Mouse (Mus musculus): Measurements from ENCODE around the gene Dnmt3c. TPM values are rescaled to one million over a fixed set of nuclear protein-coding genes. Genes with fewer than 3 reads are reported as not detected.
A peak's percentile ranks its signal among the peaks of the same experiment; 100 is the strongest.

Gene Dnmt3c
- polyA plus RNA-seq, 1 experiment, result not detected

DNA sequence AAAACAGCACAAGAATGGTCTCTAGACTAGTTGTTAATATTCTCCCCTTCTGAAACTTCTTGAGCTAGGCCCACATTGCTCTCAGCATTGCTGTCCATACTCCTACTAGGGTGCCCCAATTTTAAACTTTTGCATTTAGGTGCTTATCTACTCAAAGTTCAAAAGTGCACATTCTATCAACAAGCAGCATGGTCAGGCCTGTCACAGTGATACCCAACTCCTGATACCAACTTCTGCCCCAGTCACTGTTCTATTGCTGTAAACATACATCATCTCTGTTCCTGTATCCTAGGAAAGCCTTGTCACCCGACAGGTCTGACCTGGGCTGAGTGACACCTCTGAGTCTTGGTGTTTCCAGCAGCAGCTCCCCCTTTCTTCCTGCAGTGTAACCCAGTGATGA is 26.6 kb downstream of the Dnmt3c start:
- DNase-seq (ENCODE audit: low spot score), result no peak

DNA sequence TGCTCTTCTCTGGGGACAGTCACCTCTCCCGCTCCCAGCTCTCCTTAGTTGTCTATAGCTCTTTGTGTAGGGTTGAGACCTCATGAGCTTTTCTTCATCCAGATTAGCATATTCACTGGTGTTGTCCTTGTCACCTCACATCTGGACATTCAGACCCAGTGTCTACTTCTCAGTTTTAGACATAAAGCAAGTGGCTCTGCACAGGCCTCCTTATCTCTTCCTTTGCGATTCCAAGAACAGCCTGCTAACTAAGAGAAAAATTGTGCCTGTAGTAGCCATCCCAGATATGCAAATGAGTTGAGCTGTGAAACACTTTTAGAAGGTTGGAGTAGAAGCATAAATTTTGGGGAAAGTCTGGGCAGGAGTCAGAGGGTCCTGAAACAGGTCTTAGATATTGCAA is 28.0 kb downstream of the Dnmt3c start:
- no peak for DNase-seq (ENCODE audit: low spot score)

DNA sequence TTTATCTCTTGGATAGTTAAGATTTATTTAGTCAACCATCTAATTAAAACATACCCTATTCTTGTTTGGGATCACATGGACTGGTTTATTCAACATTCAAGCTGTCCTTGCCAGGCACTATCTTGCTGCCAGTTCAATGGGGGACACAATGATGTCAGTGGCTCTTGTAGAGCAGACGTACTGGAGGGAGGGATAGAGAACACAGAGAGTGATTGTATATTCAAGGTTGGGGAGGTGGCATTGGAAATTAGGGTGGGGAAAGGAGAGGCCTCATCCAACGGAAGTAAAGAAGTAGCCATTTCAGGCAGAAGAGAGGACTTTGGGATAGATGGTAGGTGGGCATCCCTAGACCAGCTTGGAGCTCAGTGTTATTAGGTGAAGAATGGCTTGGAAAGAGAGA is 28.4 kb downstream of the Dnmt3c start:
- DNase-seq (ENCODE audit: low spot score), result no peak

DNA sequence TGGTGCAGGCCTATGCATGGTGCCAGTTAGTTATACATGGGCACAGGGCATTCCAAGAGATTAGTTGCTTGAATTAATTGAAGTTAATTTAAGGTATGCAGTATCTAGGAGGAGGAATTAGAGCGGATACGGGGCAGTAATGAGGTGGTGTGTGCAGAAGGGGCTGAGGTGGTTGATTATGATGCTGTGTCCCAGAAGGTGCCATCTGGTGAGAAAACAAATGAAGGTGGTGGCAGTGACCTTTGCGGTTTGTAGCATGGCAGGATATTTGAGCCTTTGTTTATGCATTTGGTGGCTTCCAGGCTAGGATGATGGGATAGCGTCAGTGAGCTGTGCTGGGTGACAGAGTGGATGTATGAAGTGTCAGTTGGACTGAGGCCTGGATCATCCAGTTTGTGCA is 28.8 kb downstream of the Dnmt3c start:
- no peak for DNase-seq (ENCODE audit: low spot score)

DNA sequence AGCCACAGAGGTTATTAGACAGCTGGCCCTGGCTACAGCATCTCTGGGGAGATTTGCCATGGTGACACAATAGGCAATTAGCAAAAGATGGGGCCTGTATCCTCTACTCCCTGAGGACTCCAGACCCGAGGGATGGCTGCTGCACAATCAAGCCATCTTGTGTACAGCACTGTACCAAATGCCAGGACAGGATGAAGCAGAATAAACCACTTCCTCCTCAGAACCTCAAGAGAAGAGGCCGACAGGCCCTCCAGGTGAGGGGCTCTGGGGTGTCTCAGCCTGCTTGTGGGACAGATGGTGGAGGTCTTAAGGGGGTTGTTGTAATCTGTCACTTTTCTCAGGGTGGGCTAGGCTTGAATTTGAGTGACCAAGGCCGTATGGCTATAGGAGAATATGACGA is 37.6 kb downstream of the Dnmt3c start:
- DNase-seq (ENCODE audit: low spot score), result no peak

DNA sequence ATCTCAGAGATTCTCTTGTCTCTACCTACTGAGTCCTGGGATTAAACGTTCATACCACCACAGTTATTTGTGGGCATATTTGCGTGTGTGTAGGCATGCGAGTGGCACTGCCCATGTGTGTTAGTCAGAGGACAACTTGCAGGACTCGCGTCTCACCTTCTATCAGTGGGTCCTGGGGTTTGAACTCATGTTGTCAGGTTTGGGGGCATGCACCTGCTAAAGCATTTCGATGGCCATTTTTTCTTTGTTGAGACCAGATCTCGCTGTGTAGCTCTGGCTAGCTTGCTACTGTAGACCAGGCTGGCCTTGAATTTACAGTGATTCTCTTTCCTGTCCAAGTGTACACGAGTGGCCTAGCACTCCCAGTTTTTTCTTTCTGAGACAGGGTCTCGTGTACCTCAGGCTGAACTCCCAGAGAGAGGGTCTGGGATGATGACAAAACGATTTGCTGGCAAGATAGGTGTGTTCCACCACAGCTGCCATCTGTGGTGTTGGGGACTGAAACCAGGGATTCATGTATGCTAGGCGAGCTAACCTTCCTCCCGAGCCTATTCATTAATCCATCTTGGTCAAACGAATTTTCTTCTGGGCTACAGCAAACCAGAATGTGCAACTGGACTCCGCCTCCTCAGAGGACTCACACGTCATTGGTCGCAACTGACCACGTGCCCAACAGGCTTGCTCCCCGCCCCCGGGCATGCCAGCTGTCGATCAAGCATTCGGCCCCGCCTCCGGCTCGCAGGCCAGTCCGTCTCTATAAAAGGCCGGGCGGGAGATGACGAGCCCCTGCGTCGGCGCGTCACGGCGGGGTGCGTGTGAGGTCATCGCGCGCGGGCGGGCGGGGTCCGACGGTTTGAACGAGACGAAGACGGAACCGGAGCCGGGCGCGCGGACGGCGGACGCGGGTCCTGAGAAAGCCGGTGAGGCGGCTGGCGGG is 44.3 kb downstream of the Dnmt3c start, which contains the start of gene Mapre1:
Mapre1 (plus strand) TSS at position 775 of the 937 bp plus-strand sequence.
- DNase-seq (ENCODE audit: low spot score), result peak; percentile 96

DNA sequence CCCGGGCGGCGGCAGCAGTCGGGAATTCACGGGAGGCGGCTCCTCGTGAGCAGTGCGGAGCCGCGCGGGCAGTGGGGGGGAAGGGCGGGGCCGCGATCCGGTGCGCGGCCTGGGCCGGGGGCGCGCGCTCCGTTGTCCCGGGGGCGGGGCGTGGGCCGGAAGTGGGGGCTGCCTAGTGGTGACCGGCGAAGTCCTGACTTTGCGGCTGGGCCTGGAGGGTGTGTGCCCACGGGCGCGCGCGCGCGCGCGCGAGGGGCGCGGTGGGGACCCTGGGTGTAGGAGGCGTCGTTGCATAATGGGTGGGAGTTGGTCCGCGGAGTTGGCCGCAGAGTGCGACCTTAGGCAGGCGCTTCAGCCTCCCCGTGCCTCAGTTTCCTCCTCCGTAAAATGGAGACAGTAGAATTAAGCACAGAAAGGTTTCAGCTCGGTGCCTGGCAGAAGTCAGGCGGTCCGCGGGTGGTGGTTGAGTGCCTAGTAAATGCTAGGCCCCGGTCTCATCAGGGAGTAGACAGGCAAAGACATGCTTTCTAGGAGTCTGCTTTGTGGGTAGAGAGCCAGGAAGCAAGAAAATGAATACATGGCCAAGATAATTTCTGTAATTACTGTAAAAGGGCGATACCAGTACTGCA is 45.1 kb downstream of the Dnmt3c start:
- no peak for DNase-seq (ENCODE audit: low spot score)

DNA sequence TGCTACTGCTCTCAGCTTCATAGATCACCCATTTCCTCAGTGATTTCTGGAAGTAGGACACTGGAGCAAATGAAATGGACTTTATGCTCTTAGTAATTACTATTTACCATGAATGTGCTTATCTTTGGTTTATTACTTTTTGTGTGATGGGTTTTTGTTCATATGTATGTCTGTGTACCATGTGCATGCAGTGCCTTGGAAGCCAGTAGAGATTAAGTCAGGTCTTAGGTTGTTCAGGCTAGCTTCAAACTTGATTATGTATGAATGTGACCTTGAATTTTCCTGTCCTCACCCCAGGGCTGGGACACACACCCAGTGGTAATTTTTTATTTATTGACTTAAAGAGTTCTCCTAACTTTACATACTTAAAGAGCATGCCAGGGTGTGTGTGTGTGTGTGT is 51.5 kb downstream of the Dnmt3c start:
- no peak for DNase-seq (ENCODE audit: low spot score)

DNA sequence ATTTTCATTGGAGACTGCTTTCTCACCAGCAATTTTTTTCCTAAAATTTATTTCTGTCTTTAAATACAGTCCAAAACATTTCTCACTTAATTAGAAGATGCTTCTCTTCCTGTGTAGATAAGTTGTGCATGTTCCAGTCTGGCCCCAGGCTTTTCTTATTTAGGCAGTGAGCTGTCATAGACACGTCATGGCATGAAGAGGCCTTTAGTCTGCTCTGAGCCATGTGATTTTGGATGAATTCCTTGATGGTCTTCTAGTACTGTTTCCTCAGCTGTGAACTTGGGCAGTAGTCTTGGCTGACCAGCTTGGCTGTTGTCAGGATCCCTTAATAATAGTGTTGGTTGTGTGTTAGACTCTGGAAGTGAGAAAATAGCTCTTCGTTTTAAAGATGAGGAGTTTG is 53.9 kb downstream of the Dnmt3c start:
- no peak for DNase-seq (ENCODE audit: low spot score)

DNA sequence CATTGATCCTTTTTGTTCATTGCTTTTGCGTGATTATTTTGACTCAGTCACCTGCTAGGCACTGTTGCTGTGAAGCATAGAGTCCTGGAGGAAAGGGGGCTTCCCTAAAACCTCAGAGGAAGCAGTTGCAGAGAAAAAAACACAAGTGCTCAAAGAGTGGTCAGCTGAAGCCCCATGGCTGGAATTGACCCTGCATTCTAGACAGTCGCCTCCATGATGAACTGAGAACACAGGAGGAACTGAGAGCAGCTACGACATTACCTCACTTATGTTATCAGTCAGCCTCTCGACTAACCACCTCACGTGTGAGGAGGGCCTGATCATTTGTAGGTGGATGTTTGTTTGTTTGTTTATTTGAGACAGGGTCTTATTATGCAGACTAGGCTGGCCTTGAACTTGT is 65.7 kb downstream of the Dnmt3c start:
- DNase-seq (ENCODE audit: low spot score), result no peak

DNA sequence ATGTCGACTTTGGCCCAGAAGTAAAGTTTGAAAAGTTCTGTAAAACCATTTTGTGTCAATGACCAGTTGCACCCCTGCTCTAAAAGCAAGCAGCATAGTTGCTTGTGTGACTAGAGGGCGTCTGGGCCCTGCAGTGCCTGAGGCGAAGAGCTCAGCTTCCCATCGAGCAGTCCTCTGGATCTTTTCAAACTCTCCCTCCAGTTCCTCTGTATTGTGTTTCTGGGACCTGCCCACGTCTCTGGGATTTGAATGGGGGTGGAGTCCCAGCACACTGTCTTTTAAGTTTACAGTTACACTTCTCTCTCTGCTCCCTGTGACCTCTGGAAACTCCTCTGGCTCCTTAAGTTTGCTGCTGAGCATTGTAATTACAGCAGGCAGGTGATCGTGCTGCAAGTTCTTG is 71.0 kb downstream of the Dnmt3c start:
- DNase-seq (ENCODE audit: low spot score), result no peak

DNA sequence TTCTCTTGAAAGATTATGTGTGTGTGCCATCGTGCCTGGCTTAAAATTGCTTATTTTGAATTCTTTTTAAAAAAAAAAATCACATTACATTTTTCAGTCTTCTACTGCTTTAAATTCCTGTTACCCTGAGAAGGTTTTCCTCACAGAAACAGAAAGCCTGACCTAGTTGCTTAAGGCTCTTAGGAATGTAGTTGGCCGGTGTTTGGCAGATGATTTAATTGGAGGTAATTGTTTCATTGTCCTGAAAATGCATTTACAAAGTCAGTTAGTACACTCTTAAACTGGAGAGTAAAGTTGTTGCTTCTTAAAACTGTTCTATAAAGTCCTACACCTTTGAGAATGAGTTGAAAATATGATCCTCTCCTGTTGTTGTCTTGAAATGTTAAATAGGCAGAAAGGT is 72.4 kb downstream of the Dnmt3c start:
- no peak for DNase-seq (ENCODE audit: low spot score)

DNA sequence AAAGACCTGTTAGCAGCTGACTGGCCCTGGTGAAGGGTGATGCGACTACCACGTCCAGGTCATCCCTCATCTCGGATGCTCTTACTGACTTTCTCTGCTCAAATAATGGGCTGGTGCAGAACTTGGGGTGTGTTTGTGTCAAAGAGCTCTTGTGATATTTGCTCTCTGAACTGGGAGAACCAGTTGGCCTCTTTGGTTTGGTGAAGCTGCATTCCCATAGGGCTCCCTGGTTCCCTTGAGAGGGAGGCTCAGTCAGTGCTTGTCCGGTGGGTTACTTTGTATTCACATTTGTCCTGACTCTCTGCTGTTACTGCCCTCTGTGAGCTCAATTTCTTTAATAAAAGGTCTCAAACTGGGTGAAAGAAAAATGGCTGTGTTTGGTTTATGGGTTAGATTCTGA is 76.5 kb downstream of the Dnmt3c start:
- no peak for DNase-seq (ENCODE audit: low spot score)

DNA sequence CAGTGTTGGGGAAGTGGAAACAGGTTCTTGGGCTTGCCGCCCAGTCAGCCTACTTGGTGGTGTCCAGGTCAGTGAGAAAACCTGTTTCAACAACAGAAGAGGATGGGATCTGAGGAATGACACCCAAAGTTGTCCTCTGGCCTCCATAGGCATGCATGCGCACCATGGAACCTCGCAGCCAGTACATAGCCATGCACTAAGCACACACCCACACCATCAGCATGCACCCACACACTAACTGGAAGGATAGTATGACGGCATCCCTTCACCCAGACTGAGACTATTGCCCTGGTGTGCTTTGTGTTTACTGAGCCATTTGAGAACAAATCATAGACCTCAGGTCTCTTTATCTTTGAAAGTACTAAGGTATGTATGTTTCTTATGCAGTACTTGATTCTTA is 79.0 kb downstream of the Dnmt3c start:
- no peak for DNase-seq (ENCODE audit: low spot score)

DNA sequence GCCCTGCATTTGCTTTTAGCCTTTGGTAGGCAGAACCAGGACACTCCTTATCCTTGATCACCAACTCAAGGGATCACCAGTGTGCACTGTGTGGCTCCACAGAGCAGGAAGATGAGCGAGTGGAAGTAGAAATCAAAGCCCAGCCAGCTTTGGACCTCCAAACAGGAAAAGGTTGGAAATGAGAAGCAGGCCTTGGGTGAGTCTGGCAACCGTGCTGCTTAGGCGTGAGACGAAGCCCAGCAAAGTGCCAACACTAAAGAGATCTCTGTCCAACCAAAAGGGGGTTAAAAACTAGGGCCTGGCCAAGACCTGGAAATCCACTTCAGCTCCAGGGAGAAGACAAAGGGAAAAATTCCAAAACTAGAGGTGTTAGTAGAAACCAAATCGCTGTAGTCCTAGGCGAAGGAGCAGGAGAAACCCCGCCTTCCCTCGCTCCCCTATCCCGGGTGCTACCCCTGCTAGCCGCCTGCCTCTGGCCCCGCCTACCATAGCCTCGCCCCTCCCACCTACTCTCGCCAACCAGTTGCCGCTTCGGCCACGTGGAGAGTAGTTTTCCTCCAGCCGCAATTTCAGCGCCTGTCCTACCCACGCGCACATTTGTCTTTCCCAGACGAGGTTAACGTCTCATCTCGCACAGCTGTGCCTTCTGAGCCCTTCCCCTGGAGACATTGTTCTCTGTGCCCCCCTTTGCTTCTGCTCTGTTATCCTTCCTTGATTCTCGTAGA is 82.3 kb downstream of the Dnmt3c start:
- DNase-seq (ENCODE audit: low spot score), result peak; percentile 43

Other genes with a start within 250 kb of the Dnmt3c start
- gene 4930404H24Rik, start 203.9 kb upstream of the Dnmt3c start, polyA plus RNA-seq (2012; rRNA removed), result not detected in 2 replicates
- gene Nol4l, start 166.7 kb upstream of the Dnmt3c start, polyA plus RNA-seq (2012; rRNA removed), result 11.7 and 15.8 TPM in 2 replicates
- 33.4 TPM in 2 replicates for gene Commd7, start 63.9 kb upstream of the Dnmt3c start, polyA plus RNA-seq (2012; rRNA removed)
- gene Dnmt3b, start 47.2 kb upstream of the Dnmt3c start, polyA plus RNA-seq (2012; rRNA removed), result 2.0 and 2.5 TPM in 2 replicates
- 37.1 and 43.2 TPM in 2 replicates for gene Mapre1, start 44.6 kb downstream of the Dnmt3c start, polyA plus RNA-seq (2012; rRNA removed)
- 0.29 and 0.37 TPM in 2 replicates for gene Efcab8, start 83.3 kb downstream of the Dnmt3c start, polyA plus RNA-seq (2012; rRNA removed)
- gene Sun5, start 174.4 kb downstream of the Dnmt3c start, polyA plus RNA-seq (2012; rRNA removed), result not detected in 2 replicates
- gene Bpifb2, start 178.4 kb downstream of the Dnmt3c start, polyA plus RNA-seq (2012; rRNA removed), result not detected in 2 replicates
- 0.07 TPM in 1 of 2 replicates, not detected in the other for gene Bpifb6, start 203.7 kb downstream of the Dnmt3c start, polyA plus RNA-seq (2012; rRNA removed)
- not detected in 2 replicates for gene Bpifb3, start 221.6 kb downstream of the Dnmt3c start, polyA plus RNA-seq (2012; rRNA removed)
- gene Bpifb4, start 241.6 kb downstream of the Dnmt3c start, polyA plus RNA-seq (2012; rRNA removed), result not detected in 2 replicates